Mouse (Mus musculus): Measurements from ENCODE around the gene Gm21119. TPM values are rescaled to one million over a fixed set of nuclear protein-coding genes. Genes with fewer than 3 reads are reported as not detected.
"Not testable (repeated sequence)": the region's sequence is repeated elsewhere in the genome, so short reads cannot be mapped to it uniquely, and the experiment has no call there.

The Gm21119 gene
- polyA plus RNA-seq, 1 experiment, result not detected

DNA sequence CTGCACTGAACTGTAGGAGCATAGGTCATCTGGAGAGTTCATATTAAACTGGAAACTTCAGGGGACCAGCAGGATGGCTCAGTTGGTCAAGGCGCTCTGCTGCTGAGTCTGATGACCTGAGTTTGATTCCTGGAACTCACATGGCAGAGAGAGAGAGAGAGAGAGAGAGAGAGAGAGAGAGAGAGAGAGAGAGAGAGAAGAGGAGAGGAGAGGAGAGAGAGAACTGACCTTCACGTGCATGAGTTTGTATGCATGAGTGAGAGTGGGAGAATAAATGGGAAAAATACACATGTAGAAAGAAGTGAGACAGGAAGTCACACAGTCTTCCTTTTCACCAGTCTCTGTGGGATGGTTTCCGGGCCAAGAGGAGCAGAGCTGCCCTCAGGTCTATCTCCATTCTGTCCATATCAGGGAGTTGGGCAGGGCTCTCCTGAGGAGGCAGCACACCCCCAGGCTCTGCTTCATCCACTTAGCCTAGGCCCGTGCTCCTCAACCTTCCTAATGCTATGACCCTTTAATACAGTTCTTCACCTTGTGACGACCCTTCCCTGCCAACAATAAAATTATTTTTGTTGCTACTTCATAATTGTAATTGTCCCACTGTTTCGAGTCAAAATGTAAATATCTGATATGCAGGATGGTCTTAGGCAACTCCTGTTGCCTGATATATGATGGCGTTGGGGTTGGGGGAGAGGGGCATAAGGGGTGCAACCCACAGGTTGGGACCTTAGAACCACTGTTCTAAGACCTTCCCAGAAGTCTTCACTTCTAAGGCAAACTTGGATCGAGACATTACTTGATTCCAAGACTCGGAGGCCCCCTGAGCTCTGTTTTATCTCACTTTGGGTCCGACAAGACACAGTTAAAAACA lies 16.2 kb upstream of the Gm21119 start:
- H3K27ac ChIP-seq (ENCODE audit: control insufficient read depth, insufficient read depth, low read depth, low read length, poor library complexity); H3K4me3 ChIP-seq (replicated peaks; ENCODE audit: control insufficient read depth, low read depth, low read length); H3K4me1 ChIP-seq (ENCODE audit: control insufficient read depth, insufficient read depth, low read length): not testable (repeated sequence)
- 71% methylated on average over 8 of the region's 10 CpGs for WGBS

DNA sequence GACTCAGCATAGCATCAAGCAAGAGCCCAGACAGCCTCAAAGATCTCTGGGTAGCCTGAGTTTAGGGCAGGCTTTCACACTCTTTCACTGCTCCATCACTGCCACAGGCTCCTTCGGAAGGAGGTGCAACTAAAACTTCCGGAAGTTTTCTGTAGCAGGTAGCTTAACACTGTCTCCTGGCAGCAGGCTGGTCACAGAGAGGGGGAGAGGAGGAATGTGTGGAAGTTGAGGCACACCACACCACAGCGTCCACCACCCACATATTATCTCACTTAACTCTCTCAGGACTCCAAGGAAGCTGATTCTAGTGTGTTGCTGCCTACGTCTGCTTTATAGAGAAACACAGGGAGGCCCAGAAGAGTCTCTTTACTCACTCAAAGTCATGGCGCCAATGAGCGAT lies 15.4 kb upstream of the Gm21119 start:
- H3K4me1 ChIP-seq (ENCODE audit: control insufficient read depth, insufficient read depth, low read length); H3K27ac ChIP-seq (ENCODE audit: control insufficient read depth, insufficient read depth, low read depth, low read length, poor library complexity); H3K4me3 ChIP-seq (replicated peaks; ENCODE audit: control insufficient read depth, low read depth, low read length): not testable (repeated sequence)
- WGBS, result 74% methylated on average over 4 of the region's 6 CpGs

- H3K4me3 ChIP-seq (replicated peaks; ENCODE audit: control insufficient read depth, low read depth, low read length); H3K27ac ChIP-seq (ENCODE audit: control insufficient read depth, insufficient read depth, low read depth, low read length, poor library complexity); H3K4me1 ChIP-seq (ENCODE audit: control insufficient read depth, insufficient read depth, low read length): not testable (repeated sequence)
- WGBS, result 50% methylated on average over 1 of the region's 1 CpGs
Measured at GRCm38 (mm10) chr8:20610856-20611255, 3.9 kb upstream of the Gm21119 start.

DNA sequence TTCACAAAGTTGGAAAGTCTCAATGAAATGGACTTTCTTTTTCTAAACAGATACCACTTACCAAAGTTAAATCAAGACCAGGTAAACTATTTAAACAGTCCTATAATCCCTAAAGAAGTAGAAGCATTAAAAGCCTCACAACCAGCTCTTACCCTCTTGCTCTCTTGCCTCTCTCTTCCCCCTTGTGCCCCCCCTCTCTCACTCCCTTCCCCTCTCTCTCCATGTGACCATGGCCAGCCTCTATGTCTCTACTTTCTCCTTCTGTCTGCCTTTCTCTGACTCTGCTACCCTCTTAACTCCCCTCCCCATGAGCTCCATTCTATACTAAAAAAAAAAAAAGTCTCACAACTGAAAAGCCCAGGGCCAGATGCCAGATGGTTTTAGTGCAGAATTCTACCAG lies 2.0 kb upstream of the Gm21119 start:
- not testable (repeated sequence) for H3K27ac ChIP-seq (ENCODE audit: control insufficient read depth, insufficient read depth, low read depth, low read length, poor library complexity)

DNA sequence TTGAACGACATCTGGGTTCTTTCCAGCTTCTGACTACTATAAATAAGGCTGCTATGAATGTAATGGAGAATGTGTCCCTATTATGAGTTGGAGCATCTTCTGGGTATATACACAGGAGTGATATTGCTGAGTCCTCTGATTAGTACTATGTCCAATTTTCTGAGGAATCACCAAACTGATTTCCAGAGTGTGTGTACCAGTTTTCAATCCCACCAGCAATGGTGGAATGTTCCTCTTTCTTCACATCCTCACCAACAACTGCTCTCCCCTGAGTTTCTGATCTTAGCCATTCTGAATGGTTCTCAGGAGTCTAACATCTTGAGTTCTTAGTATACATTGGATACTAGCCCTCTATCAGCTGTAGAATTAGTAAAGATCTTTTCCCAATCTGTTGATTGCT lies 16.0 kb downstream of the Gm21119 start:
- not testable (repeated sequence) for H3K4me3 ChIP-seq (replicated peaks; ENCODE audit: control insufficient read depth, low read depth, low read length); H3K27ac ChIP-seq (ENCODE audit: control insufficient read depth, insufficient read depth, low read depth, low read length, poor library complexity); H3K4me1 ChIP-seq (ENCODE audit: control insufficient read depth, insufficient read depth, low read length)
- 49% methylated on average over 1 of the region's 1 CpGs for WGBS

More for the DNA sequence above, 2.0 kb upstream of the Gm21119 start:
- H3K4me1 ChIP-seq (ENCODE audit: control insufficient read depth, insufficient read depth, low read length); H3K4me3 ChIP-seq (replicated peaks; ENCODE audit: control insufficient read depth, low read depth, low read length): not testable (repeated sequence)

DNA sequence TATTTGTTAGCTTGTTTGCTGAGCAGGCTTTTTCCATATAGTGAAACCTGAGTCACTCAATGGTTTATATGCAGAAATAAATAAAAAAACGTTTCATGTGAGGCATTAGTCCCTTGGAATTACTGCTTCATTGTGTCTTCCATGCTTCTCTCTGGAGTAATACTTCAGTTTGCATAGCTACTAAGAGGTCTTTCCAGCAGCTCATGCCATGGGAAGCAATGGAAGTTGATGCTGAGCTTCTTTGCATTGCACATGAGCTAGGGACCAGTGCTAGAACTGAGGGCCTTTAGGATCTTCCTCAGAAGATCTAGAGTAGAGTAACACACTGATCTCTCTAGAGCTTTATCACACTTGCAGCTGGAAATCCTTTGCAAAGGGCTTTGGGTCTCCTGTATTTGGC lies 23.2 kb downstream of the Gm21119 start:
- H3K27ac ChIP-seq (ENCODE audit: control insufficient read depth, insufficient read depth, low read depth, low read length, poor library complexity); H3K4me1 ChIP-seq (ENCODE audit: control insufficient read depth, insufficient read depth, low read length); H3K4me3 ChIP-seq (replicated peaks; ENCODE audit: control insufficient read depth, low read depth, low read length): not testable (repeated sequence)
- 39% methylated on average over 1 of the region's 1 CpGs for WGBS

GRCm38 (mm10) chr8:20643536-20643935 lies 28.8 kb downstream of the Gm21119 start:
- H3K27ac ChIP-seq (ENCODE audit: control insufficient read depth, insufficient read depth, low read depth, low read length, poor library complexity); H3K4me1 ChIP-seq (ENCODE audit: control insufficient read depth, insufficient read depth, low read length); H3K4me3 ChIP-seq (replicated peaks; ENCODE audit: control insufficient read depth, low read depth, low read length): not testable (repeated sequence)
- WGBS, result no CpG with 5 or more reads among the region's 1 CpGs

DNA sequence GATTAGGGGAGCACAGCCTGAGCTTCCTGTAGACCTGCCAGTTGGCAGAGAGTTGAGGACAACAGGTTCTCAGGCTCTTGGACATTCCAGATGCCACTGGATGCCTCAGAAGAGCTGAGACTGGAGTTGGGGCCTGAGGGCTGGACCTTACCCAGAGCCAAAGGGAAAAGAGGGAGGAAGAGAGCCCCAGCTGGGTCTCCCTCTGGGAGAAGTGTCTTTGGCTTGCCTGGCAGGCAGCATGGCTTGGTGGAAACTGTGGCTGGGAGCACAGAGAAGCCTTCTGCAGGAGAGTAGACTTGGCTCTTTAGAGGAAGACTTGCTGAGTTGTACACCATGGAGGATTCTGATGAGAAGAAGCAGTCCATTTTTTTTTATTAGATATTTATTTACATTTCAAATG lies 38.3 kb downstream of the Gm21119 start:
- H3K4me1 ChIP-seq (ENCODE audit: control insufficient read depth, insufficient read depth, low read length); H3K27ac ChIP-seq (ENCODE audit: control insufficient read depth, insufficient read depth, low read depth, low read length, poor library complexity); H3K4me3 ChIP-seq (replicated peaks; ENCODE audit: control insufficient read depth, low read depth, low read length): not testable (repeated sequence)

DNA sequence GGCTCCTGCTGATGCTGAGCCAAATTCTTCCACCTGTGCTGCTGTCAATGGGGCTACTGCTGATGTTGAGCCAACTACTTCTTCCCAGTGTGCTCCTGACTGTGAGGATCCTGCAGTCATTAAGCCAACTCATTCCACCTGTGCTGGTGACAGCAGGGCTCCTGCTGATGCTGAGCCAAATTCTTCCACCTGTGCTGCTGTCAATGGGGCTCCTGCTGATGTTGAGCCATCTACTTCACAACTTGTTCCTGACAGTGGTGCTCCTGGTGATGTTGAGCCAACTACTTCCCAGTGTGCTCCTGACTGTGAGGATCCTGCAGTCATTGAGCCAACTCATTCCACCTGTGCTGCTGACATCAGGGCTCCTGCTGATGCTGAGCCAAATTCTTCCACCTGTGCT lies 63.7 kb downstream of the Gm21119 start:
- H3K4me3 ChIP-seq (replicated peaks; ENCODE audit: control insufficient read depth, low read depth, low read length); H3K4me1 ChIP-seq (ENCODE audit: control insufficient read depth, insufficient read depth, low read length); H3K27ac ChIP-seq (ENCODE audit: control insufficient read depth, insufficient read depth, low read depth, low read length, poor library complexity): not testable (repeated sequence)
